Mouse (Mus musculus): ENCODE measurements around the gene Zic4.

Gene Zic4

GRCm38 (mm10) chr9:91379300-91379635 is 17.1 kb downstream of the Zic4 start:
- no peak for DNase-seq (ENCODE audit: low read depth, low spot score)

GRCm38 (mm10) chr9:91379781-91380457 is 17.7 kb downstream of the Zic4 start:
- no peak for DNase-seq (ENCODE audit: low read depth, low spot score)

GRCm38 (mm10) chr9:91380458-91380914 is 18.3 kb downstream of the Zic4 start:
- no peak for DNase-seq (ENCODE audit: low read depth, low spot score)

- no peak for DNase-seq (ENCODE audit: low read depth, low spot score)
Observed at GRCm38 (mm10) chr9:91381284-91382110, 19.3 kb downstream of the Zic4 start.

GRCm38 (mm10) chr9:91382111-91382379 is 19.8 kb downstream of the Zic4 start:
- no peak for DNase-seq (ENCODE audit: low read depth, low spot score)

- DNase-seq (ENCODE audit: low read depth, low spot score): no peak
Observed at GRCm38 (mm10) chr9:91382471-91383255, 20.4 kb downstream of the Zic4 start.

GRCm38 (mm10) chr9:91383441-91384135 is 21.4 kb downstream of the Zic4 start:
- no peak for DNase-seq (ENCODE audit: low read depth, low spot score)

- no peak for DNase-seq (ENCODE audit: low read depth, low spot score)
Observed at GRCm38 (mm10) chr9:91384136-91384500, 21.9 kb downstream of the Zic4 start.

- DNase-seq (ENCODE audit: low read depth, low spot score): no peak
Observed at GRCm38 (mm10) chr9:91384693-91385560, 22.7 kb downstream of the Zic4 start.

- no peak for DNase-seq (ENCODE audit: low read depth, low spot score)
Observed at GRCm38 (mm10) chr9:91385561-91386430, 23.6 kb downstream of the Zic4 start.

- DNase-seq (ENCODE audit: low read depth, low spot score): no peak
Observed at GRCm38 (mm10) chr9:91386502-91386890, 24.3 kb downstream of the Zic4 start.

GRCm38 (mm10) chr9:91386891-91387739 is 24.9 kb downstream of the Zic4 start:
- no peak for DNase-seq (ENCODE audit: low read depth, low spot score)

- DNase-seq (ENCODE audit: low read depth, low spot score): no peak
Observed at GRCm38 (mm10) chr9:91387740-91388080, 25.5 kb downstream of the Zic4 start.

- no peak for DNase-seq (ENCODE audit: low read depth, low spot score)
Observed at GRCm38 (mm10) chr9:91388173-91388572, 26.0 kb downstream of the Zic4 start.

GRCm38 (mm10) chr9:91393376-91394068 is 31.3 kb downstream of the Zic4 start:
- no peak for DNase-seq (ENCODE audit: low read depth, low spot score)

GRCm38 (mm10) chr9:91394211-91394646 is 32.0 kb downstream of the Zic4 start:
- DNase-seq (ENCODE audit: low read depth, low spot score): no peak

- no peak for DNase-seq (ENCODE audit: low read depth, low spot score)
Observed at GRCm38 (mm10) chr9:91395066-91395772, 33.0 kb downstream of the Zic4 start.

- DNase-seq (ENCODE audit: low read depth, low spot score): no peak
Observed at GRCm38 (mm10) chr9:91399976-91400375, 37.8 kb downstream of the Zic4 start.

All from CD4-positive helper T cell, adult 2 months (primary cell).